Mouse (Mus musculus): ENCODE results near the gene Cdc42se1.

Gene Cdc42se1

DNA sequence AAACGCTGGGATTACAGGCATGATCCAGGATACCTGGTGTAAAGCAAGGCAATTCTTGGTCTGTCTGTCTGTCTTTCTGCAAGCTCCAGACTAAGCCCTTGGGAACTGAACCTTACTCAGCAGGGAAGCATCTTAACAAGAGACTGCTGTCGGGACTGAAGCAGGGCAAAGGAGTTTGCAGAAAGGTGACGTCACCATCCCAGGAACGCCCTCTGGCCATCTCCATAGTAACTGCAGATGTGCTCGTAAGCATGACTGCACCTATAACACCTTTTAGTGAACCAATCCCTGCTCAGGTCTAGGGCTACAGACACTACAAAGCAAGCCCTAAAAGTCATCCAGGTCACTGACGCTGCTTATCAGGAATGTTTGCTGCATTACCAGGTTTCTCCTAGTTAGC is 4.2 kb upstream of the Cdc42se1 start:
- DNase-seq (ENCODE audit: low spot score in 2 of 2), result no peak

DNA sequence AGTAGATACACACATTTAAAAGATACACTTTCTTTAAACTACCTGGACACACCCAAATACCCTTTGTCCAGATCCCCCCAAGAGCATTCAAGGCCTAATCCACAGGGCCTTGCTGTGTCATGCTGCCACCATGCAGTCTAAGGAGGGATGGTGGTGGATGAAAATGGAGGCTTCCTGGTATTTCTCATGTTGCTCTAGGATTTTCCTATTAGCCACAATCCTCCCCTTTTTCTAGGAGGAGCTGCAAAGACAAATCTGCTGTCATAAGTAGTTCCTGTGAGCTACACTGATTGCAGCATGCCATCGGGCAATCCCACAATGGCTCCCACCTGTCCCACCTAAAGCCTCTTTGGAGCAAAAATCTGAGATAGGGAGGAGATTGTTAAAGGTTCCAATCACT is 1.3 kb upstream of the Cdc42se1 start:
- DNase-seq (ENCODE audit: low spot score in 2 of 2), result no peak

DNA sequence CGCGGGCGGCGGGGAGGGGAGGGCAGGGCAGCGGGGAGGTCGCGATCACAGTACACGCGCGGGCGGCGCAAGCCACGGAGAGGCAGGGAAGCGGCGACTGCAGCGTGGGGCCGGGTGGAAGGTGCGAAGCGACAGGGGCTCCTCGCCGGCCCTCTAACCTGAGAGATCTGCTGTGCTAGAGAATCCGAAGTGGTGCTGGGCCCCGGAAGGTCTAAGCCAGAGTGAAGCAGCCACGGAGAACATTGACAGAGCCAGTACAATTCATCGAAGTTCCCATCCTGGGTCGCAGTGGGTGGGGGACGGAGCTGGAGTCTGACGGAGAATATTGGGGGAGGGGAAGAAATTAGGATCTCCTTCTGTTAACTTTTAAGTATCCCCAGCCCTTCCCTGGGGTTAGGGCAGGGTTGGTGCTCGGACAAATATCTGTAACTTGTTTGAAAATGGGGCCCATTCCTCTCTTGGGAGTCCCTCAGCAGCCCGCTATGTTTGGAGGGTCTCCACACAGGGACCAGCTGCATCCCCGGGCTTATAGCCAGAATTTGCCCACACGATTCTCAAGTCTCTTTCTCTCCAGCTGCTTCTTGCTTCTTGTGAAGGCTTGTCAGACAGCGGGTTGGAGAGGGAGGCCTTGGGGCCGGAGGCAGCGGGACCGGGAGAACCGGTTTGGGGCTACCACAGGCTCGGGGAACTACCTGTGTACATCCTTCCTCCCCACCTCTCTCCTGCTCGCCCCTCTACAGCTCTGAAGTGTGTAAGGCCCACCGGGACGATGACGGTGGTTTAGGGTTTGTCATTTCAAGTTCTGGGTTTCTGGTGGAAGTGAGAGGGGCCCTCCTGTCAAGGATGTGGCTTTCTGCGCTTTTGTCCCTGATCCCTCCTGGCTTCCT is 605 bp downstream of the Cdc42se1 start:
- peak; percentile 67 to 76 for DNase-seq (ENCODE audit: low spot score in 2 of 2)

DNA sequence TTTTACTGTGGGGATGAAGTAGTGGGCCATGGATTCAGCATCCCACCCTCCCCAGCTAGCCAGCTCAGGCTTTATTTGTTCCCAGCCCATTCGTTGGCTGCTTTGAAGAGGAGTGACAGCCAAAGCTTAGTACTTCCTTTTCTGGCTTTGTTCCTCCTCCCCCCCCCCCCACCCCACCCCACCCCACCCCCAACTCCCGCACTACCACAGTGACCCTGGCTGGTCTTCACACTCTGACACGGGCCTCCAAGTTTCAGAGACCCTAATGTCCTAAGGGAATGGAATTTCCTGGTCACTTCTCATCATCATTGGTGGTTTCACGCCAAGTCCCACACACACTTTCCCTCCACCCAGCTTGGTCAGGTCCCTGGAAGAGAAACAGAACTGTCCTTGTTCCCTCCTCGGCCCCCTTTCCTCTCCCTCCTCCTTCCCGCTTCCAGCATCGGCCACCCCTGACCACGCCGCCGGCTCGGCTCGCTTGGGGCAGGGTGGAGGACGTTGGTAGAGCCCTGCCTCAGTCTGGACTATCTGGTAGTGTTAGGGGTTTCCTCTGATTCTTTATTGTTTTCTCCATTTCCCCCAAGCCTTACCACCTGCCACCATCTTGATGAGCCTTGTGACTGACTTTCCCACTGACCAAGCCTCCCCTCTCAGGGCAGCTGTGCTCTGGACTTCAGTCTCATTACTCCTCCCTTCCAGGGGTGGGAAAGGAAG is 1.4 kb downstream of the Cdc42se1 start:
- DNase-seq (ENCODE audit: low spot score in 2 of 2), result peak; percentile 41 to 45

DNA sequence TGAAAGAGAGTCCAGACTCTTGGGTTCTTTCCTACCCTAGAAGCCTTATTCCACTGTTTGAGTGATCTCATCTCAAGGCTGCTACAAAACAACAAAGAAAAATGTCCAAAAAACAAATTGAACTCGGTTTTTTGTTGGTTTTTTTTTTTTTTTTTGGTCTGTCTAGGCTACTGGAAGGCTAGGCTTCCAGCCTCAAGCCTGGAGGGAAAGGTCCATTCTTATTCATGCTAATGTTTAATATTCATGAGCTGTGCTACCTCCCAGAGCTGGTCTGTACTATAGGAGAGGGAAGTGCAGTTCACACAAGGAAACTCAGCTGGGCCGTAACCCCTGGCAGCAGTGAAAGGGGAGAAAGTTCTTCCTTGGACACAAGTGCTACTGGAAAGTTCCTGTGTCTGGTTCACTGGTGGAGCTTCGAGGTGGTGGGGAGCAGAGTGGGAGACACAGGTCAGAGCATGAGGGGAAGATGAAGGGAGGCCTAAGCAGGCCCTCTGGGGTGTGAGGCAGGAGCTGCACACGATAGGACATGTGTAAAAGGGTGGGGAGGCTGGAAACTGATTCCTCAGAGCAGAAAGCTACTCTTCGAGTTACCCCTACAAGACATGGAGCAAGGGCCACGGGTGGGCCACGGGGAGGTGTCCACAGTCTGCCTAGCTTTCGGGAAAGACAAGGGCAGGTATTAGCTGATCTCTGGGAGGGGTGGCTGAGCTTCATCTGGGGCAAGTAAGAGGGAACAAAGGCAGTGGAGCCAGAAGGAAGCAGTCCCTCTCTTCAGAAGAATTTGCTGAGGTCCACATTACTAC is 2.2 kb downstream of the Cdc42se1 start:
- no peak for DNase-seq (ENCODE audit: low spot score in 2 of 2)

DNA sequence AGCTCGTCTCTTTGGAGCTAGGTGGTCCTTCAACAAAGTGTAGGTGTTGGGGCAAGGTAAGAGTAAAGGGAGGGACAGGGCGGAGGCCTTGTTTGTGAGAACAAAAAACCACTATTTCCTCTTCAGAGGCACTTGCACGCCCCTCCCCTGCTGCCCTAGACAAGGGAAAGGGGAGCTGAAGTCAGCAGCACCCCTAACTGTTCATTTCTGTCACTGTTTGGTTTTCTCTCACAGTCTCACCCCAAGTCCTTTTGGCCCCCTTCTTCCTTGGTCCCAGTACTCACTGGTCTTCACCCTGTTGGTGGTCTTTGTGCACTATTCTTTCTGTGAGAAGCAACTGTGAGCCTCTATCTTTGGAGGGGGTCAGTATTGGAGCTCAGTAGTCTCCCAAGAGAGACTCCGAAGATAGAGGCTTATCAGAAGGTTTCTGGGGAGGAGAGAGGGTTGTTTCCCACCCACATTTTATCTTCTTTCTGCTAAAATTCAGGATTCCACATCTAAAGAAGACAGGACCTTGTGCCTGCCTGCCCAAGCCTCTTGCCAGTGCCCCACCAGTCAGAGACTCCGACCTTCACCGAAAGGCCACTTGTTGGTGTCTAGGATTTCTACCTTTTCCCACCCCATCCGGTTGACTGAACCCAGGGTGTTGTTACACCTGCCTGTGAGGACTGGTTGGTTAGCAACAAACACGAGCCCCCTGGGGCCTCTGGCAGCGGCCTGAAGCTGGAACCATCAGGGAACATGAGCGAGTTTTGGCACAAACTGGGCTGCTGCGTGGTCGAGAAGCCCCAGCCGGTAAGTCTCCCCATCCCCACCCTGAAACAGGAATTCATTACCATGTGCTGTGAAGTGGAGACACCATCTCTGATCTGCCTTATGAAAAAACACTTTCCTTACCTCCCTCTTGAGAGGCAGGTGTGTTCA is 3.0 kb downstream of the Cdc42se1 start, which contains the start of gene Mllt11:
TSS of gene Mllt11 (minus strand) at position 874 of the 924 bp plus-strand sequence.
- no peak for DNase-seq (ENCODE audit: low spot score in 2 of 2)

DNA sequence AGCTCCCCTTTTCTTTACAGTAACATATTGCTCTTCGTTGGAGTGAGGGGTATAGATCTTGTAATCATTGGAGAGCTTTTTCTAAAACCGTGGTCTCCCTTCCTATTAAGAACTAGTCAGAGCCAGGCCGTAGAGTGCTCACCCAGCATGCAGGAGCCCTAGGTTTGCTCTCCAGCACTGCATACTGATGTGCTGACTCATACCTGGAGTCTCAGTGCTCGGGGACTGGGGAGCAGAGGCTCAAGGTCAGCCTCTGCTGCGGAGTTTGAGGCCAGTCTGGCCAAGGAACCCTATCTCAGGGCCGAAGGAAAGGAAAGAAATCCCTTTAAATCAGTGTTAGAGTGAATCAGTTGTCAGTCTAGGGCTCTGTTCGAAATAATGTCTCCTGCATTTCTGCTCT is 4.2 kb downstream of the Cdc42se1 start:
- peak in 1 of 2 experiments; percentile 45 for DNase-seq (ENCODE audit: low spot score in 2 of 2)

DNA sequence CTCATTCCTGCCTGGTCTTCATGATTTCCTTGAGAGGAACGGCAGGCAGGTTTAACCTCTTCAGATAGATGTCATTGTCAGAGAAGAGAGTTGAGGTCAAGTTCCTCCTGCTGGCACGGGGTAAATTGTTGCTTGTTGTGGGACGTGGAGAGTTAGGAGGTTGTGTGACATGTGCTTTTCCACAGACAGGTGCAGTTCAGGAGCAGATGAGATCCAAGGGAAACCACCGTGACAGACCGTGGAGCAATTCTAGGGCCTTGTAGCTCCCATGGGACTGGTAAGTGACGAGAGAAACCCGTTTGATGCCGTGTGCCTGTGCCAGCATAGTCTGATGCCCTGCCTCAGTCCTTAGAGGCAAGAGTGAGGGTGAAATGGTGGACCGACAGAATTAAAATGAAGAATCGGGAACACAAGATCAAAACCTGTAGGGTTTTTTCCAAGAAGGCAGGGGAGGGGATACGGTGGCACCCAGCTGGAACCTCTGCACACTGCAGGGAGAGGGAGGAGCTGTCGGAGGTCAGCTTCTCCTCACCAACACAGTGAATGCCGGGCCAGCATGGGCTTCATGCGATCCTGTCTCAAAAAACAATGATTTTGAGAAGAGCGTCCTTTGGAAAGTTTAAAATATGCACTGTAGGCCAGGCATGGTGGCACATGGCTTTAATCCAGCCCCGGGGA is 4.9 kb downstream of the Cdc42se1 start:
- no peak for DNase-seq (ENCODE audit: low spot score in 2 of 2)

DNA sequence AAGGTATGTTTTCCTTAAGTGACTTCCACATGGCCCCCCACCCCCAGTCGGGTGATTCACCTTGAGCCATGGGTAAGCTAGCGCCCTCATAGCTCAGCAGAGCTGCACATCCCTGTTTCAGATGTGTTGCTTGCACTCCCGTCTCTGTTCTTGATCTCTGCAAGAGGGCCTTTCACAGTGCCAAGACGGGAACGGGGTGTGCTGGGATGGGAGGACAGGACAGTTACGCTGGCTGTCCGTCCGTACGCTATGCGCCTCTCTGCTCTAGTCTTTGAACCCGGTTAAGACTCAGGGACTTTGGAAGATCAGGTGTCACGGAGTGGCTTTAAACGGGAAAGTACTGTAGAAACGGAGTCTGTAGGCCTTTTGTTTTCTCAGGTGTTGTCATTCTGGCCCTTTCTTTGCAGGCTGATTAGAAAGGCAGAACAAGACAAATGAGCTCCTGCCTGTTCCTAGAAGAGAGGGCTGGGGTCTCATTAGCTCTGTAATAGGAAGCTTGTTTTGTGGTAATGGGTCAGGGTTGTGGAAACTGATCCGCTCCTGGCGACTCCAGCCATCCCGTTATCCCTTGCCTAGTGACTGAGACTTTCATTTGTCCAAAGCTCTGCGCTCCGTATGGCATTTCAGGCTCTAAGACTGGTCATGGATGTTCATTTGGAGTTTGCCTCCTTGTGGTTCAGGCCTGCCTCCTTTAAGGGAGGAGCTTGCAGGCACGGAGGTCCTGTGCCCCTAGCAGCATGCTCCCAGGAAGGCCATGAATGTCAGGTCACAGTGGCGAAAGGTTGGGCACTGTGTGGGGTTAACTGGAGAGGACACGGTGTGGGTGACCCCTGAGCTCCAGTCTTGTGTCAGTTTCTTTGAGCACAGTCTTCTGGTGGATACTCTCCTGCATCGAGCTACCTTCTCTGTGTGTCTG is 7.1 kb downstream of the Cdc42se1 start:
- DNase-seq (ENCODE audit: low spot score in 2 of 2), result no peak

DNA sequence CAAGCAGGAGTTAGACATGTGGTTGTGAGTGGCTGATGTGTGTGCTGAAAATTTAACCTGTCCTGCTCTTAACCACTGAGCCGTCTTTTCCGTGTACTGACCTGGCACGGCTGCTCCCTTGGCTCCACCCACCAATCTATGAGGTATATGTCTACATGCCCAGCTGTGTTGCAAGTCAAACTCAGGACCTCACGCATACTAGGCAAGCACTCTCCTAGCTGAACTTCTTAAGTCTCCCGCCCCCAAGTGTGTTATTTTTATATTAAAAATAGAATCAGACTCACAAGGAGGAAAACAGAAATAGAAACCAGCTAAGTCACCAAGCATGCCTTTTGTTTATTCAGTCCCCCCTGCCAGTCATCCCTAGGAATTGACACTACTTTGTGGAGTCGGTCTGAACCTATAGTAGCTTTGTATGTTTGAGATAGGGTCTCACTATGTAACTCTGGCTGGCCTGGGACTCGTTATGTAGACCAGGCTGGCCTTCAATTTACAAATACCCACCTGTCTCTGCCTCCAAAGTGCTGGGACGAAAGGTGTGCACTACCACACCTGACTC is 9.1 kb downstream of the Cdc42se1 start:
- DNase-seq (ENCODE audit: low spot score in 2 of 2), result no peak

DNA sequence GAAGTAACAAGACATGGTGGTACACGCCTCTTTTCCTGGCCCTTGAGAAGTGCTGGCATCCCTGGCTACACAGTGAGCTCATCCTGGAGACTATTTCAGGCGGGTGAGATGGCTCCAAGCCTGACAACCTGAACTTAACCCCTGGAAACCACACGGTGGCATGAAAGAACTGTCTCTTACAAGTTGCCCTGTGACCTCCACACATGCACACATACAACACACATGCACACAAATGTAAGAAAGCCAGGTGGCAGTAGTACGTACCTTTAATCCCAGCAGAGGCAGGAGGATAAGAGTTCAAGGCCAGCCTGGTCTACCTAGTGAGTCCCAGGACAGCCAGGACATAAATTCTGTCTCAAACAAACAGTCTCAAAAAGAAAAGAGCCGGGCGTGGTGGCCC is 10.5 kb downstream of the Cdc42se1 start:
- DNase-seq (ENCODE audit: low spot score in 2 of 2), result no peak

DNA sequence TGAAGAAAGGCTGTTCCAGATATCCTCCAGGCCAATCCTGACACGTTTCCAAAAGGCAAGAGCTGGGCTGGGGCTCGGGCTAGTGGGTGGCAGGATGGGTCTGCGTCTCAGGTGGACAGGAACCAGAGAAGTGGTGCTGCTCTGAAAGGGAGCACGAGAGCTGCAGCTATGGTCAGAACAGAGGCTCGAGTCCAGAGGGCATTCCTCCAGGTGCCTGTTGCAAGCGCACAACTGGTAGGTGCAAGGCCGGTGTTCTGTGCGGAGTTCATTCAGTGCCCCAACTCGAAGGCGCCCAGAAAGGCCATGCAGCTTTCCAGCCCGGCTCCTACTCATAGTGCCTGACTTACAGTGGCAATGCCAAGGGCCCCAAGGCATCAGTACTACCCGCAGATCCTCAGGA is 11.4 kb downstream of the Cdc42se1 start:
- no peak for DNase-seq (ENCODE audit: low spot score in 2 of 2)

DNA sequence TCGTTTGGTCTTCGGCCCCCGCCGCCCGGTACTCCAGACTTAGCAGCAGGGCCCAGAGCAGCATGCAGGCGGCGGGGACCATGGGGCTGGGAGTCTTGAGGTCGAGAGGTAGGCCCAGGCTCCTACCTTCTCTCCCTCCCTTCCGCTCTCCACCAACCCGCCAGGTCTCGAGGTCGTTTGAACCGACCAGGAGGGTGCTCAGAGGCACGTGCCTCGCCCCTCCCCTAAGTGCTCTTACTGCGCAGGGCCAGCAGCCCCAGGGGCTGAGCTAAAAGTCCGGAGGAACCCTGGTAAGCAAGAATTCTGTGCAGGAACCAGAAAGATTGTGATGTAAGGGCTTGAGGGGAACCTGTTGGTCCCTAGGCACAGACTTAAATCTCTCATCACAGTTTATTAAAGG is 12.4 kb downstream of the Cdc42se1 start:
- no peak for DNase-seq (ENCODE audit: low spot score in 2 of 2)

DNA sequence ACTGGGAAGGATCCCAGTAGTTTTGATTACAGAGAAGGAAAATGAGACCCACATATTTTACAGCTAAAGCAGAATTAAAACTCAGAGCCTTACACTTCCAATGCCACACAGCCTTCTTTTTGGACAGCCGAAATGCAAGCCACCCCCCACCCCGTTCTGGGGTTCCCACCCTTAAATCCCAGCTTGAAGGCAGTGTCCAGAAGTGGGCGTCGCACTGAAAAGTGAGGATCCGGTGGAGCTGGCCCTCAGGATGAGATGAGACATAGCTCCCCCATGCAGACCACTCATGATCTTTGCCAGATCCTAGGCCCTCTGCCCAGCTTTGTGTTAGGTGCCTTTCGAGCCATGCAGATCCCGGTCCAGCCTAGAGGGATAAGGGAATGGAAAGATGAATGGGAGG is 13.0 kb downstream of the Cdc42se1 start, which contains the start of gene Gm128:
TSS of gene Gm128 (minus strand) at position 101 of the 400 bp plus-strand sequence.
- DNase-seq (ENCODE audit: low spot score in 2 of 2), result no peak

DNA sequence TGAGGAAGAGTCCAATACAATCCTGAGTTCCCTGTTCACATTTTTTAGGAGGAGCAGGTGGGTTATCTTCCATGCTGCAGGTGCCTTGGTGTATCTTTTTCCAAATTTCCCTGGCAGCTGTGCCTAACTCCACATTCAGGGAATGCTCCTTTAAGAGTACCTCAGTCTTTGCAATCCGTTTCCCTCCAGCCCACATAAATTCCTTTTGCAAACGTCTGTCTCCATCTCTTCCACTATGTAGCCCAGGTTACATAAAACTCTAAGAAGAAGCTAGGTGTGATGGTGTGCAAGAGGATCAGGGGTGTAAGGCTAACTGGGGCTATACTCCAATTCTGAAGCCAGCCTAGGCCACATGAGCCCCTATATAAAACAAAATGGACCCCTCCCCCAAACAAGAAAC is 14.6 kb downstream of the Cdc42se1 start:
- DNase-seq (ENCODE audit: low spot score in 2 of 2), result no peak

DNA sequence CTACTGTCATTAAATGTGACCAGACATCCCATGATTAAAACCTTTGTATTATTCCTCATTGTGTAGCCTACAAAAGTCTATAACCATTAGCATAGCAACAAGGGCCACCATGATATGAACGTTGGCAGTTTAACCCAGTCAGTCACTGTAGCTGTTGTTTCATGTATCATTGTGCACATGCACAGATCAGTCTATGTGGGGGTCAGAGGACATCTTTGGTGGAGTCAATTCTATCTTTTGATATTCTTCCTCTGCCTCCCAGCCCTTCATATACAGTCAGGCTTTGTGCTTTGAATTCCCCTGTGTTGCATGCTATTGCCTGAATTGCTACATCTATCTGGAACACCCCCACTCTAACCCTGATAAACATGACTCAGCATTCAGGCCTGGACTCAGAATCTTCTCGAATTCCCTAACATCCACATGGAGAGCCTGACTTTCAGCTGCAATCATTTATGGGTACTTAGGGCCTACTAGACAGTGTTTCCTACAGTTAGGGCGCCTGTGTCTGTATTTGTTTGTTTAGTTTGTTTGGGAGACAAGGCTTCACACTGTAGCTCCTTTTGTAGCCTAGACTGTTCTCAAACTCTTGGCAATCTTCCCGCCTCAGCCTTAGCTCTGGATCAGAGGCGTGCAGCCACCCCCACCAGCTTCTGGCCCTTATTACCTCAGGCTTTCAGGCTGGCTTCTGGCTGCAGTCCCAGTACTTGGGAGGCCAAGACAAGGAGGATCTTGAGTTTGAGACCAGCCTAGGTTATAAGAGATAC is 18.1 kb downstream of the Cdc42se1 start:
- DNase-seq (ENCODE audit: low spot score in 2 of 2), result peak in 1 of 2 experiments; percentile 62

DNA sequence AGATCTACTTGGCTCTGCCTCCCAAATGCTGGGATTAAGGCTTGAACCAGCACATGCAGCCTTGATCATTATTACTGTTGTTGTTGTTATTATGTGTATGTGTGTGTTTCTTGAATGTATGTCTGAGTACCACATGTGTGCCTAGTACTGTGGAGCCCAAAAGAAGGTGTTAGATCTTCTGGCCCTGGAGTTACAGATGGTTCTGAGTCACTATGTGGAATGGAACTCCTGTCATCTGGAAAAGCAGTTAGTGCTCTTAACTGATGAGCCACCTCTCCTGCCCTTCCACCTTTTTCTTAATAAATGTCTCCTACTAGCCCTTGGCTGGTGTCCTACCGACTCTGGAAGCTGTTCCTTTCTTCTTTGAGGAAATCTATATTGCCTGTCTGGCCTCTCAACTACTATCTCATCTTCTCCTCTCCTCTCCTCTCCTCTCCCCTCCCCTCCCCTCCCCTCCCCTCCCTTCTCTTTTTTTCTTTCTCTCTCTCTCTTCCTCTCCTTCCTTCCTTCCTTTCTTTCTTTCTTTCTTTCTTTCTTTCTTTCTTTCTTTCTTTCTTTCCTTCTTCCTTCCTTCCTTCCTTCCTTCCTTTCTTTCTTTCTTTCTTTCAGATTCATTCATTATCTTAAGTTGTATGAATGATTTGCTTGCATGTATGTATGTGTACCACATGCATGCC is 19.3 kb downstream of the Cdc42se1 start:
- no peak for DNase-seq (ENCODE audit: low spot score in 2 of 2)

DNA sequence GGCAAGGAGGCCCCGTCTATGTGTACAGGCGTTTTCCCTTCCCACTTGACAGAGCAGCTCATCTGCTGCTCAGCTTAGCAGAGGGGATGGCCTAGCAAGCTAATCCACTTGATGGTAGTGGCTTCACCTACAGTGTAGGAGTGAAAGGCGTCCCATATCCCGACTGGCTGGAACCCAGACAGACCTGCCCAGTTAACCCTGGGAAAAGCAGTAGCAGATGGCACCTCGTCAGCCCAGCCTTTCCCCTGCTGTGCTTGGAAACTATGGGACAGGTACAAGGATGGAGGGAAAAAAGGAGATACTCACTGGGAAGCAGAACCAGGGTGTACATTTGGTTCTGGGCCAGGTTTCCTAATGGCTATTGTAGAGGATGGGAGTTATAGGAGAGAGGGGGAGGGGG is 21.8 kb downstream of the Cdc42se1 start:
- no peak for DNase-seq (ENCODE audit: low spot score in 2 of 2)

All from urinary bladder, postnatal 36 days (tissue).